Mouse (Mus musculus): ENCODE measurements around the gene Ubl3. TPM values are rescaled to one million over a fixed set of nuclear protein-coding genes. Genes with fewer than 3 reads are reported as not detected.

The Ubl3 gene
- polyA plus RNA-seq, 1 experiment from 2014 or later: 76.2 TPM

DNA sequence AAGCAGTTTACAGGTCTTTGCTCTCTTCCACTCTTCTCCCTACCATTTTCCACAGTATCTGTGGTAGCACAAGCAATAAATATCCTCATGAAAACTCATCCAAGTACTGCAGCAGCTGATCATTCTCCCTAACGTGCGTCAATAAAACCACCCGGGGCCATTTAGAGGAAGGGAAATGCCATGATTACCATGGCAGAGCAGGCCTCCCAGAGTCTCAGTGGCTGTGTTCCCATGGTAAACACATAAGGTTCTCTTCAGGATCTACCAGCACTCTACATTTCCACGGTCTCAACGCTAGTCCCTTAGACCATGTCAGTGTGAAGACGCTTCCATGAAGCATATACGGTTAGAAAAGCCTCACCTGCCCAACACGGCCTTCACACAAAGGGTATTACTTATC is 26.0 kb downstream of the Ubl3 start:
- Histone ChIP-seq H3K27me3 (replicated peaks; ENCODE audit: control insufficient read depth, insufficient read depth, low read length) (no peaks in the 10 kb centered on the region), H3K4me2 (ENCODE audit: low read length) (no peak overlapping the region), H3K4me1 (ENCODE audit: control insufficient read depth, insufficient read depth, low read length) (peaks cover 9% of the 10 kb centered on the region), H3K27ac (ENCODE audit: low read depth, low read length) (no peak overlapping the region), H3K4me3 (ENCODE audit: low read depth, low read length) (no peak overlapping the region), H3K36me3 (ENCODE audit: control insufficient read depth, insufficient read depth, low read length) (no peaks in the 10 kb centered on the region), H3K9me3 (replicated peaks; ENCODE audit: control insufficient read depth, low read length) (no peaks in the 10 kb centered on the region), H3K9ac (ENCODE audit: low read length) (no peak overlapping the region)
- ATAC-seq (no peak), DNase-seq (ENCODE audit: low spot score) (no peak)
- WGBS: 81% methylated on average over 8 of the region's 8 CpGs

DNA sequence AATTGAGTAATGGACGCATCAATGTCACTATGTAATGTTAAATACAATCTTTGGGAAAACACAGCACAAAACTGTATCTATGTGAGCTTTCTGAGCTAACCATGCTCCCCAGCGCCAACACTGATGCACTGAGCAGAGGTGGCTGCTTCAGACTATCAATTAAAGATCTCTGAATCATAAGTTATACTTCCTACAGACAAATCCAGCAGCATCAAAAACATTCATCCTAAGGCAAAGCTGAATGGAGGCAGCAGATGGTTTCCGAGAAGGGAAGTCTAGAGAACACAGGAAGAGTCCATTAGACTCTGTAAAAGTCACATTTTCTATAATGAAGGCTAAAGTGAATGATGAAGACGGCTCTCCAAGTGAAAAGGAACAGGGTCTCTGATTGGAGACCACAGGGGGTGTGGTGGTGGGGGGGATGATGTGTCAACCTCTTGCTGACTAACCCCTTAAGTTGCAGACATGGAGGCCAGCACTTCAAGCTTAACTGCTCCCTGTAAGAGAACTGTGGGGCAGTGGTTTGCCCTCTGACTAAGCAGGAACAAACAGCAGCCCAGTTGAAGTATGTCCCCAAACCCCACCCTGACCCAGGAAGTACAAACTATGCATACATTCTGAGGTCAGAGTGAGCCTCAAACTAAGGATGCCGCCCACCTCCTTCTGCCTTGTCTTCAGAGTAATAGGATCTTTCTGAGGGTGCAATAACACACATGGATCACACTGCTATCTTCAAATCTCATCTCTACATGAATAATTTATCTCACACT is 29.2 kb downstream of the Ubl3 start:
- Histone ChIP-seq H3K27ac (ENCODE audit: low read depth, low read length) (no peak overlapping the region), H3K4me3 (ENCODE audit: low read depth, low read length) (no peak overlapping the region), H3K36me3 (ENCODE audit: control insufficient read depth, insufficient read depth, low read length) (no peaks in the 10 kb centered on the region), H3K27me3 (replicated peaks; ENCODE audit: control insufficient read depth, insufficient read depth, low read length) (no peaks in the 10 kb centered on the region), H3K4me2 (ENCODE audit: low read length) (no peak overlapping the region), H3K9me3 (replicated peaks; ENCODE audit: control insufficient read depth, low read length) (no peaks in the 10 kb centered on the region), H3K9ac (ENCODE audit: low read length) (no peak overlapping the region), H3K4me1 (ENCODE audit: control insufficient read depth, insufficient read depth, low read length) (peaks cover 9% of the 10 kb centered on the region)
- 68% methylated on average over 5 of the region's 5 CpGs for WGBS
- DNase-seq (ENCODE audit: low spot score) (no peak), ATAC-seq (no peak)

DNA sequence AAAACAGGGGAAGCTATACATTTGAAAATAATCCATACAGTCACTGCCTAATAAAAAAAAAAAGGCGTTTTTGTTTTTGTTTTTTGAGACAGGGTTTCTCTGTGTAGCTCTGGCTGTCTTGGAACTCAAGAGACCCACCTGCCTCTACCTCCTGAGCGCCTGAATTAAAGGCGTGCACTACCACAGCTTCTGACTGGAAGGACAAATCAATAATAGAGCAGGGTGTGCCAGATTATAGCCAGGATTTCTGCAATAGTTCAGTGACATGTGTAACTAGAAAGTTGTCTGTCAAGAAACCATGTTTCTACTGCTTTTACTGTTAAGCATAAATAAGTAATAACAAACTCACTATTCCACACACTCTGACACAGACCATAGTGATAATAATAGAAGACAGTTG is 30.2 kb downstream of the Ubl3 start:
- H3K4me1 ChIP-seq (ENCODE audit: control insufficient read depth, insufficient read depth, low read length): peaks cover 9% of the 10 kb centered on the region
- no peaks in the 10 kb centered on the region for H3K27me3 ChIP-seq (replicated peaks; ENCODE audit: control insufficient read depth, insufficient read depth, low read length)
- WGBS: 79% methylated on average over 3 of the region's 3 CpGs
- ATAC-seq: no peak
- H3K9me3 ChIP-seq (replicated peaks; ENCODE audit: control insufficient read depth, low read length): no peaks in the 10 kb centered on the region
- no peak overlapping the region for H3K9ac ChIP-seq (ENCODE audit: low read length)
- no peak for DNase-seq (ENCODE audit: low spot score)
- no peaks in the 10 kb centered on the region for H3K36me3 ChIP-seq (ENCODE audit: control insufficient read depth, insufficient read depth, low read length)
- no peak overlapping the region for H3K4me2 ChIP-seq (ENCODE audit: low read length)
- no peak overlapping the region for H3K27ac ChIP-seq (ENCODE audit: low read depth, low read length)
- no peak overlapping the region for H3K4me3 ChIP-seq (ENCODE audit: low read depth, low read length)

DNA sequence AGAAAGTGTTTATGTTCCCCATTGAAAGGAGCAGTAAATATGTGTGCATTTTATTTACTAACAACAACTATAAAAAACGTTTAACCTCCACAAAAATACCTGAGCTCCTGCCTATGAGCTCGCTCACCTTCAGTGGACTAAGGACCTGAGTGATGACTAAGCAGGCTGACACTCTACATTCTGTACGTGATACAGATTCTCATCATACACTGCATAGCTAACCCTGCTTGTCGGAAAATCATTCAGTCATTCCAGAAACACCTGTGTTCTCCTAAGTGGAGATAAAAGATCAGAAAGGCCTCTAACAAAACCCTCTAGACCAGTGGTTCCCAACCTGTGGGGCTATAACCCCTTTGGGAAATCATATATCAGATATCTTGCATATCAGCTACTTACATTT is 35.1 kb downstream of the Ubl3 start:
- Histone ChIP-seq H3K36me3 (ENCODE audit: control insufficient read depth, insufficient read depth, low read length) (no peaks in the 10 kb centered on the region), H3K4me1 (ENCODE audit: control insufficient read depth, insufficient read depth, low read length) (no peaks in the 10 kb centered on the region; the same call in 1 of the 2 replicates), H3K4me3 (ENCODE audit: low read depth, low read length) (no peak overlapping the region), H3K27ac (ENCODE audit: low read depth, low read length) (no peak overlapping the region), H3K4me2 (ENCODE audit: low read length) (no peak overlapping the region), H3K9me3 (replicated peaks; ENCODE audit: control insufficient read depth, low read length) (no peaks in the 10 kb centered on the region), H3K27me3 (replicated peaks; ENCODE audit: control insufficient read depth, insufficient read depth, low read length) (no peaks in the 10 kb centered on the region), H3K9ac (ENCODE audit: low read length) (no peak overlapping the region)
- no peak for DNase-seq (ENCODE audit: low spot score)
- no peak for ATAC-seq
- 79% methylated on average over 4 of the region's 4 CpGs for WGBS

DNA sequence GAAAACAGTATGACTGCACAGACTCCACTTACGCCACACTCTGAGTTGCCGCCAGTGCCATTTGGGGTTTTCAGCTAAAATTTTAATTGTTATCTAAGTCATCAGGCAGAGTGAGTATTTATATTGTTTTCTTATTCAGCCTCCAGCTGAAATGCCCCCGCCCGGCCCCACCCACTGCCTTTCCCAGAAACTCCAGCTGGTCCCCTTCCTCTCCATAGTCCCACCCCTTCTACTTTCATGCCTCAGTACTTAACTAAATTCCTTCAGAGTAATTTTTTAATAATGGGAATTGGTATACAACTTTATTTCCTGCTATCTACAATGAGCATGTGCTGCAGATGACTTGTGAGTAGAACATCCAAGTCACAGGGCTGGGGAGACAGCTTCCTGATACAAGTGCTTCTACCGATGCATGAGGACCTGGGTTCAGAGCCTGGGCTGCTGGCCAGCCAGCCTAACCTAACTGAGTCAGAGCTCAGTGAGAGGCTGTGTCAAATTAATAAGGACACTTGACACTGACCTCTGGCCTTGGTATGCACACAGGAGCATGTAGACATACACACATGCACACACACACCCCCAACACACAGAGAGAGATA is 40.4 kb downstream of the Ubl3 start:
- no peak overlapping the region for H3K9ac ChIP-seq (ENCODE audit: low read length)
- 85% methylated on average over 5 of the region's 5 CpGs for WGBS
- no peak overlapping the region for H3K4me3 ChIP-seq (ENCODE audit: low read depth, low read length)
- H3K27ac ChIP-seq (ENCODE audit: low read depth, low read length): no peak overlapping the region
- DNase-seq (ENCODE audit: low spot score): no peak
- no peaks in the 10 kb centered on the region for H3K27me3 ChIP-seq (replicated peaks; ENCODE audit: control insufficient read depth, insufficient read depth, low read length)
- no peak overlapping the region for H3K4me2 ChIP-seq (ENCODE audit: low read length)
- no peak for ATAC-seq
- peaks cover 30% of the 10 kb centered on the region for H3K36me3 ChIP-seq (ENCODE audit: control insufficient read depth, insufficient read depth, low read length)
- no peaks in the 10 kb centered on the region for H3K9me3 ChIP-seq (replicated peaks; ENCODE audit: control insufficient read depth, low read length)
- H3K4me1 ChIP-seq (ENCODE audit: control insufficient read depth, insufficient read depth, low read length): no peaks in the 10 kb centered on the region

DNA sequence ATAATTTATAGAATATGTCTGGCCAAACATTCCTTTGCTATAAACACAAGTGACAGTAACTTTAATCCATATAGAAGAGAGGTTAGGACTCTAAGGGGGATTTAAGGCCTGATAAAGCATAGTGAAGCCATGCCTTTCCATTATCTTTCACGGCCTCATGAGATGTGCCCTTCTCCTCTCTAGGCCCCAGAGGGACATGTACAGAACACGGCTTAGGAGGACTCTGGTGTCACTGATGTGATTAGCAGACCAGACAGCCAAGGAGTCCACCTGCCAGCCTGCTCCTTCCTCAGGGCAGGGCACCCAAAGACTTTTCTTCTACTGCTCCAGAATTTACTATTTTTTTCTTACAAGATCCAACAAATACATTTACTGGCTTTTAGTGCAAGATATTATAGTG is 42.3 kb downstream of the Ubl3 start:
- Histone ChIP-seq H3K27me3 (replicated peaks; ENCODE audit: control insufficient read depth, insufficient read depth, low read length) (no peaks in the 10 kb centered on the region), H3K27ac (ENCODE audit: low read depth, low read length) (no peak overlapping the region), H3K4me1 (ENCODE audit: control insufficient read depth, insufficient read depth, low read length) (no peaks in the 10 kb centered on the region), H3K9me3 (replicated peaks; ENCODE audit: control insufficient read depth, low read length) (no peaks in the 10 kb centered on the region), H3K4me3 (ENCODE audit: low read depth, low read length) (no peak overlapping the region), H3K4me2 (ENCODE audit: low read length) (no peak overlapping the region), H3K36me3 (ENCODE audit: control insufficient read depth, insufficient read depth, low read length) (peaks cover 48% of the 10 kb centered on the region), H3K9ac (ENCODE audit: low read length) (no peak overlapping the region)
- DNase-seq (ENCODE audit: low spot score) (no peak), ATAC-seq (no peak)
- WGBS: 86% methylated on average over 2 of the region's 2 CpGs

DNA sequence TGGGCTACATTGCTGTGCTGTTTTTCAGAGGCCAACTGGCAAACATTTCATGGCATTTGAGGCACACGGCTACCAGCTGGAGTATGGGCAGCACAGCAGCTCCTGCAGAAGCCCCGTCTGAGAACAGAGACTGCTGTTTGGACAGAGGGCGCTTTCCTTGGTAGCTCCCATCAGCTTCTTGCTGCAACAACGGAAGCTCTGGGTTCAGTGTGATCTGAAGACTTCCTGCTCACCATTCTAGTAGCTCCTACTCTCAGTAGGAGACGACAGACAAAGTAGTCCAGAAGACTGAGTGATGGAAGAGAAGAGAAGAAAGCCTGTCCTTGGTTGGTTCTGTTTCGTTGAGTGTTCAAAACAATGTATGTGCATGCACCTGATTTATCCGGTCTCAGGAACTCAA is 42.9 kb downstream of the Ubl3 start:
- no peaks in the 10 kb centered on the region for H3K27me3 ChIP-seq (replicated peaks; ENCODE audit: control insufficient read depth, insufficient read depth, low read length)
- H3K4me3 ChIP-seq (ENCODE audit: low read depth, low read length): no peak overlapping the region
- H3K9me3 ChIP-seq (replicated peaks; ENCODE audit: control insufficient read depth, low read length): no peaks in the 10 kb centered on the region
- no peaks in the 10 kb centered on the region for H3K4me1 ChIP-seq (ENCODE audit: control insufficient read depth, insufficient read depth, low read length)
- no peak overlapping the region for H3K4me2 ChIP-seq (ENCODE audit: low read length)
- DNase-seq (ENCODE audit: low spot score) (no peak), ATAC-seq (no peak)
- no peak overlapping the region for H3K9ac ChIP-seq (ENCODE audit: low read length)
- 88% methylated on average over 7 of the region's 7 CpGs for WGBS
- H3K36me3 ChIP-seq (ENCODE audit: control insufficient read depth, insufficient read depth, low read length): peaks cover 50% of the 10 kb centered on the region
- H3K27ac ChIP-seq (ENCODE audit: low read depth, low read length): no peak overlapping the region

DNA sequence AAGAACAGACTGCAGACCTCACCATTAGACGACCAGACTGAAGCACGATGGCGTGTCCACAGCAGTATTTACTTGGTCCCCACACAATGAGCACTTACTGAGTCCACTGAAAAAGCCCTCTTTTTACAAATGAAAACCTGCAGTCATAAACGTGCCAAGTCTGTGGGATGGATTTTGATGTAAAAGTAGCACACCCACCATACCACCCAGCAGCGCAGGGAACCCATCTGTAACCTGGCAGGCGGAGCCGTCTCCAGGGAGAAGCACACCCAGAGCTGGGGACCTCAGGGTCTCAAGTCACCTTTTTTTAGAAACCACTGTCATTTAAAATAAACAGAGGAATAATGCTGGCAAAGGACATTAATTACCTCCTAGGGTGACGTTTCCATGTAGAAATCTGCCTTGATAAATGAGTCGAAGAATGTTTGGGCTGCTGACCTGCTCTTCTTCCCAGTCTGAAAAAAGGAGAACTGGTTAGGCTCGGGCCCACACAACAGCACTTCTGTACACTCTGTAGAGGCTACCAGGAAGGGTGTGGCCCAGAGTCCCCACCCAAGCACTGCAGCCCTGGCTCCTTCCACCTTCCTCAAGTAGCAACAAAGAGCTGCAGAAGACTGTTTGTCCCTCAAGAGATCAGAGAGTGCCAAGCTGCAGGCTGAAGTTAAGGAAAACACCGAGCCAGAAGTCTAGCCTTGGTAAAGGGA is 43.5 kb downstream of the Ubl3 start:
- 88% methylated on average over 11 of the region's 11 CpGs for WGBS
- Histone ChIP-seq H3K9me3 (replicated peaks; ENCODE audit: control insufficient read depth, low read length) (no peaks in the 10 kb centered on the region), H3K27ac (ENCODE audit: low read depth, low read length) (no peak overlapping the region), H3K9ac (ENCODE audit: low read length) (no peak overlapping the region), H3K27me3 (replicated peaks; ENCODE audit: control insufficient read depth, insufficient read depth, low read length) (no peaks in the 10 kb centered on the region), H3K4me1 (ENCODE audit: control insufficient read depth, insufficient read depth, low read length) (no peaks in the 10 kb centered on the region), H3K36me3 (ENCODE audit: control insufficient read depth, insufficient read depth, low read length) (peaks cover 53% of the 10 kb centered on the region), H3K4me2 (ENCODE audit: low read length) (no peak overlapping the region), H3K4me3 (ENCODE audit: low read depth, low read length) (no peak overlapping the region)
- DNase-seq (ENCODE audit: low spot score) (no peak), ATAC-seq (no peak)

DNA sequence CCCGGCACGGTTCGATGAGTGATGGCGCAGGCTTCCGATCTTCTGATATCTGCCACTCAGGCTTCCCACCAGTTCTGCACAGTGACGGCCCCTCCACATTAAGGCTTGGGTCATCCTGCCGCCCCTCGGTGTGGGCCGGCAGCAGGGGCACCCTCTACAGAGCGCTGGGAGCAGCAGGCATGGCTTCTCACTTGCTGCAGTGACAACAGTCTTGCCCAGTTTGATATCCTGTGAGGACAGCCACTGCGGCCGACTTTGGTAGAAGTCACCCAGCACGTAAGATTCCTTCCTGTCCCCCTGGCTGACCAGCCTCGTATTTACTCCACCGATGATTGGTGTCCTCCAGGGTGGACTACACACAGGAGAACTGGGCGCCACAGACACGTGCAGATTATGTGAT is 47.2 kb downstream of the Ubl3 start:
- WGBS: 91% methylated on average over 17 of the region's 17 CpGs
- ATAC-seq (no peak), DNase-seq (ENCODE audit: low spot score) (no peak)
- H3K4me3 ChIP-seq (ENCODE audit: low read depth, low read length): no peak overlapping the region
- H3K27ac ChIP-seq (ENCODE audit: low read depth, low read length): no peak overlapping the region
- H3K4me1 ChIP-seq (ENCODE audit: control insufficient read depth, insufficient read depth, low read length): no peaks in the 10 kb centered on the region
- H3K4me2 ChIP-seq (ENCODE audit: low read length): no peak overlapping the region
- no peak overlapping the region for H3K9ac ChIP-seq (ENCODE audit: low read length)
- peaks cover 53% of the 10 kb centered on the region for H3K36me3 ChIP-seq (ENCODE audit: control insufficient read depth, insufficient read depth, low read length)
- no peaks in the 10 kb centered on the region for H3K9me3 ChIP-seq (replicated peaks; ENCODE audit: control insufficient read depth, low read length)
- no peaks in the 10 kb centered on the region for H3K27me3 ChIP-seq (replicated peaks; ENCODE audit: control insufficient read depth, insufficient read depth, low read length)
